Mouse (Mus musculus) brain, adult 2 months (tissue): ENCODE measurements at regions not wholly inside any gene's neighbourhood (a gene's known extent, or its start where the extent isn't known, plus 50 kb on each side); places are given as distances from the start of the nearest gene placed in this dataset.

Experiments used
- DNase-seq: peaks from one replicate; pipeline ENCODE4 v3.0.0; 2011; ENCODE audit warnings: low read depth, low spot score

DNA sequence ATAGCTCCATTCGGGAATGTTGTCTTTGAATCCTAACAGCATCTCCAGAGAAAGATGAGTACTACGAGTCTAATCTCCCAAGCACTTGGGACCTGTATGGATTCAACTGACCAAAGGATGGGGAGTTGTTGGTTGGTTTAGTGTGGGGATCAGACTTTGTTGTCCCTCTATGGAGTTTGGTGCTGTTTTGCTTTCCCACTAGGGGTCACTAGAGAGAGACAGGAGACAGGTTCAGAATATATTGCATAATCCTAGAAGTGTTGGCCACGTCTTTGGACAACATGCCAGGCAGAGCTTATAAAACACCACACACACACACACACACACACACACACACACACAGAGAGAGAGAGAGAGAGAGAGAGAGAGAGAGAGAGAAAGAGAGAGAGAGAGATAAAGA, 118.6 kb upstream of the Ercc6l2 start:
- DNase-seq: peak; percentile 45

DNA sequence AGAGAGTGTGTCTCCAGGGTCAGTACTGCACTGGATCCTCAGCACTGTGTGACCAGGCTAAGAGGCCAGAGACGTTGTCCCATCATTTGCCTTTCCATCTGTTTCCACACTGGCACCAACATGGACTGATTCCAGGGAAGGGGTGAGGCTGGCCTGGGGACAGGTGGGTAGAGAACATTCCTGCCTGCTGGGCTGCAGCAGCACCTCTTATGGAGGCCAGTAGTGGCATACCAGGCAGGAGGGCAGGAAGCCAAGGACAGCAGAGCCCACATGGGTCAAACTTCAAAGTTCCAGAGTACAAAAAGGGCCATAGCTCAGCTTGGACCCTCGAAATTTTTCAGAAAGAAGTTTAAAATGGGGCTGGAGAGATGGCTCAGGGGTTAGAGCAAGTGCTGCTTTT, 115.4 kb upstream of the Ercc6l2 start:
- DNase-seq: no peak

DNA sequence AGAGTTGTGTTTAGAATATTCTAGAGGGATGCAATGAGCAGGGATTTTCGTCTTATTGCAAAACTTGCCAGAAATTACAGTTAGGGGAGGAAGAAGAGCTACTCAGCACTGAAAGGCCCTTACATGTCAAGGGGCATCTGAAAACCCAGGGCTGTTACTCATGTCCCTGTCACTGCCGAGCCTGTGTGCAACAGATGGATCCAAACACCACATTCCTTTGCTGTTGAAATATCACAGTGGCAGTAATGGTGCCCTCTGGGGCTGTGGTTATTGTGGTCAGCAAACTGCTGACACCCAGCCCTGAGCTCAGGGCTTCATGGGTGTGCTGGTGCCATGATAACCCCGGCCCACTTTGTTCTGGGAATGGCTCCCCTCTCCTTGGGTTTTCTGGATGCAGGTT, 114.3 kb upstream of the Ercc6l2 start:
- DNase-seq: no peak

DNA sequence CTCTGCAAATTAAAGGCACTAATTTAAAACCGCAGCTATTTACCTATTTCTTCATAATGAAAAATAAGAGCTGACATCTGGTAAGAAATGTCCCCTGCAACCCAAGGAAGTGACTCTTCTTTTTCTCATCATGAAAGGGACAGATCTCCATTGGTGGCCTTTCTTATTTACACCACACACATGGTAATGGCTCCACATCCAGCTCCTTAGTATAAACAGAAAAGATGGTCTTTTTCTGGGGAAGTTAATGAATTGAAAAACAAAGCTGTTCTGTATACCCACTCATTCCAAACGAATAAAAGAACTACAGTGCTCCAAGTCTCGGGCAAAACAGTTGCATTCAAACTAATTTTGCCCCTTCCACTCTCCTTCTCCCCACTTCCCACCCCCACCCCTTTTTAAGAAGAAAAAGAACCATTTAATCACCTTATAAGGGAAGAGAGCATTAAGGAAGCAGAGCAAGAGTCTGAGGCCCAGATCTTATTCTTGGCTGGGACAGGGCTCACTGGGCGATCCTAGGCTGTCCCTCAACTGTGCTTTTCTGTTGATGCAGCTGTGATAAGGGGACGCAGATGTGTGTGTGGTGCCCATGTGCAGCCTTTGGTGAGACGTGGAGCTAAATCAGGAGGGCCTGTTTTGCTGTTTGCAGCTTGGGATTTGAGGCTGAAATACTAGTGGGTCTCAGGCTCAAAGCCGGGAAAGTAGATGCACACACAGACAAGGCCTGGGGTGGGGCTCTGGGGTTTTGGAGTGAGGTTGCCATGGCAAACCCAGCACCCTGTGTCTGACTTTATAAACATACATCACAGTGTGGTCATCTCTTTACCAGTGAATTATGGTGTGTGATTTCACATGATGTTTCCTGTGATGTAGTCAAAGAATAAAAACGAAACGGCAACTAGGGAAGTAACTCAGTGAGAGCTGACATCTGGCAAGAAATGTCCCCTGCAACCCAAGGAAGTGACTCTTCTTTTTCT, 113.6 kb upstream of the Ercc6l2 start:
- no peak for DNase-seq

DNA sequence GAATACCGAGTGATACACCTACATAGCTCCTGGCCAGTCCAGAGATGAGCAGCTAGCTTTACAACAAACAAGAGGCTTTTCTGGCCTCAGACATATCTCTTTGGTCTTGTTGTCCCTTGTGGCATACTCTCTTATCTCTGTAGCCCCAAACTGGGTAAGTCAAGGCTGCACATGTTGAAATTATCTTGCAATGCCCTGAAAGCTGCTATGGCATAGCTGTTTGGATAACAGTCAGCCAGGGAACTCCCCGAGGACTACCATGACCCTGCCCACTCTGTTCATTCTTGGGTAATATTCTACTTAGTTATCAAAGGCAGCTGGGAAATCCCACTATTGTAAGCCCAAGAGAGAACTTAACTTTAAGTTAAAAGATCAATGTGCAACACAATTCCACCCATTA, 106.5 kb upstream of the Ercc6l2 start:
- no peak for DNase-seq

DNA sequence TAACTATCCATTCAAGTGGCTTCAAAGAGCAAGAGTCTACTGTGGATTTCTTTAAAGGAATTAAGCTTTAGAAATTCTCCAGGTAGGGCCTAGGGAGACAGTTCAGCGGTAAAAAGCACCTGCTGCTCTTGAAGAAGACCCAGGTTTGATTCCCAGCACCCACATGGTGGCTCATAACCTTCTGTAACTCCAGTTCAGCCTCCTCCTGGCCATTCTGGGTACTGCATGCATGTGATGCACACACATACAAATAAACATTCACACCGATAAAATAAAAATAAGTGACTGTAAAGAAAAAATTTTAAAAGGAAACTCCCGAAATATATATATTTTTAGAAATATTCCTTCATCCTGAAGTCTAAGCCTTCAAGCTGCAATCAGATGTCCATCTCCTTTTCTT, 101.9 kb upstream of the Ercc6l2 start:
- no peak for DNase-seq

DNA sequence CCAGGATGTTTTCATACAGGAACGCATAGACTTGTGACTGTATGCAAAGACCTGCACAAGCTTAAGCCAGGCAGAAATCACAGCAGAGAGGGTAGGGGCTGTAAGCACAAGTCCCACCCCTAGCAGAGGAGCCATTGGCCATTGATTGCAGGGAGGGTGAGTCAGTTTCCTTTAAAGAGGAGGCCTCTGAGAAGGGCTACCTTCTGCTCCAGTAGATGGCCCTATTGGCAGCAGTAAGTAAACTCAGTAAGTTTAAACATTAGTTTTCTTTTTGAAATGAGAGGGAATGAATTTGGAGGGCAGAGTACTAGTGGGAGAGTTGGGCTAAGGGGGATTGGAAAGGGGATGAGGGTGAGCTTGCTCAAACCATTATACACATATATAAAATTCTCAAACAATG, 98.5 kb upstream of the Ercc6l2 start:
- peak; percentile 16 for DNase-seq

DNA sequence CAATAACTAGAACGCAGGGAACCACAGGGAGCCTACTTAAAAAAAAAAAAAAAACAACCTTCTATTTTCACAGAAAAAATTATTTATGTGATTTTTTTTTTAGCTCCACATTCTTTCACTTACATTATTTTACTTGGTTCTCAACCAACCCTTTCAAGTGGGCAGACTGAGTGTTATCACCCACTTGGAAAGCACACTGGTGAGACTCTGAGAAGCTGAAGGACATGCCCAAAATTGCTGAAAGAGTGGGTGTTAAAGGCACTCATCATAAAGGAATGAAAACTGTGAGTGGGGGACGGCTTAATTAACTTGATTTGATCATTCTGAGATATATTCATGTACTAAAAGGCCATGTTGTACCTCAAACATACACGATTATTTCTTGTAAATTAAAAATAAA, 97.8 kb upstream of the Ercc6l2 start:
- peak; percentile 55 for DNase-seq

DNA sequence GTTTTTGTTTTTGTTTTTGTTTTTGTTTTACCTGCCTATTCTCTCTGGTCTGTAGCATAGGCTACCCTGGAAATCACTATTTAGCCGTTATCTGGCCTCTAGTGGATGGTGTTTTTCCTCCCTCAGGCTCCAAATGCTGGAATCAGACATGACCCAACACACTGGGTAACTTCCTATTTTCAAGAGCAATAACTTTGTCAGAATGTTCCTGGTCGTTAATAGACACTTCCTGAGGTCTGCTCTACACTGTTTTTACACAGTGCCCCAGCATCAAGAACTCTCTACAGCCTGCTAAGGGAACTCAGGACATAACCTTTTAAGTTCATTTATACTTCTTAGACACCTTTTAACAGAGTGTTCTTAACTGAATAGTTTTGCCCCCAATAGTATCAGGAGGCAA, 96.3 kb upstream of the Ercc6l2 start:
- no peak for DNase-seq

DNA sequence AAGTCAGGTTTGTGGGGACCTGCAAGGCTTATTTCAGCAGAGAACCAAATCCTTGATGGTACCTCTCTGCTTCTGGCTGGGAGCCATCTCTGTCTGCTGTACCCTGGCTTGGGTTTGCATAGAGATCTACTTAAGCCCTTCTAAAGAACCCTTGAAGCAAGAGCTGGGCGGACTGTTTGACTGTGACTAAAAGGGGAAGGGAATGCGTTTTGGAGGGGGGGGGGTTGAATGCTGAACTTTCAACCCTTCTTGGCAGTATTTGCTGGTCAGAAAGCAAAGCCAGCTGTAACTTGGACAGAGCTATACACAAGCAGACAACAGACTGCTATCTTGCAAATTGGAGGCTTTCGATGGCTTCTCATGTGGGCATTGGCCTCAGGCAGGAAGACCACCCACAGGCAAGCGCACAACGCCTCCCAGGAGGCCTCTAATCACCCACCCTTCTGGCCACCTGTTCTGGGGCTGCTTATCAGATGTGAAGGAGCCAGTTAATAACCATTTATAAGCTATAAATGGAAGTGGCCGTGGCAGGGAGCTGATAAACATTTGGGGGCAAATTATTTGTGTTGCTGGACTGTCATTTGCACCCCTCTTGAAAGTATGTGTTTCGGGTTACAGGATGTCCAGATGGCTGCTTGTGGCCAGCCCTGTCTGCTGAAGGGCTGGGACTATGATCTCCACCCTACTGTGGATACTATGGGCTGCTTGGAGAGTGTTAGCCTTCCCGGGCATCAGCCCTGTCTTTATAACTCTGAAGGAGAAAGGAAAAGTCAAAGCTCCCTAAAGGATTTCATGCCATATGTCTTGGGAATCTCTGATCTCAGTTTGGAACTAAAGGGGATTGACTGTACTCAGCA, 95.5 kb upstream of the Ercc6l2 start:
- no peak for DNase-seq

DNA sequence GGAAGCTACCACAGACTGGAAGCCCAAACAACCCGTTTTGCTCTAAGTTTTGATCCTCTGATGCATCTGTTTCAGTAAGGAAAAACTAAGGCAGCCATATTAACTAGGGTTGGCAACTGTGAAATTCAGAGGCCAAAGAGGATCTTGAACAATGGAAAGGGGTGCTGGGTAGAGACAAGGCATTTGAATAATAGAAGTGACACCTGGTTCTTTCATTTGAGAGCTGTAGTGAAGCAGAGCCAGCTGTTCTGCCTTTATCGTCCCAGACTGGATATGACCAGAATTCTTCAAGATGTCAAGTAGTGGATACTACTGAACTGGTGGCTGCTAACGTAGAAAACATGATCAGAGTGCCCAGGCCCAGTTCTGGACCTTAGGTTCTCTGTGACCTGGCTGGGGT, 94.4 kb upstream of the Ercc6l2 start:
- no peak for DNase-seq

DNA sequence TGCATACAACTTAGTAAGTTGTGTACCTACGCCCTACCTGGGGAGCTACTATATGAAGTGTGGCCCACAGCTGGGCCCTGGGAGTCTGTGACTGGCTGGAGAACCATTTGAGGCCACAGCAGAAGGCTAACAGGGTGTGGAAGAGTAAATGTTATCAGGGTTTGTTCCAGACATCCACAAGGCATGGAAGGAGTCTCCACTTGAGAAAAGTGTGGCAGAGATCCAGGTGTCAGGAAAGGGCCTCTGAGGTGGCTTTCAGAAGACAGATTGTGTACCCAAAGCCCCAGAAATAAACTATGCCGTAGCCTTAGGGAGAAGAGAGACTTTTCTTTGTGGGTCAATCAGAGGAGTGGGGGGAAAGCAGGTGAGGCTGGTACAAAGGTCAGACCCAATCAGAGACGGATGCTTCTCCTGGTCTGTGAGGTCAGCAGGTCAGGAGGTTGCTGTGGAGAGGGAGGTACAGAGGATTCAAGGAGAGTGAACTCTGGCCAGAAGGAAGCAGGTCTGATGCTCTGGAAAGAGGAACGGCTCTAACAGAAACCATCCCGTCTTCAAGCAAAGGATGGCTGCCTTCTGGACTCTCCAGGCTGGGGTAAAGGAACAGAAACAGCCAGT, 93.9 kb upstream of the Ercc6l2 start:
- no peak for DNase-seq

DNA sequence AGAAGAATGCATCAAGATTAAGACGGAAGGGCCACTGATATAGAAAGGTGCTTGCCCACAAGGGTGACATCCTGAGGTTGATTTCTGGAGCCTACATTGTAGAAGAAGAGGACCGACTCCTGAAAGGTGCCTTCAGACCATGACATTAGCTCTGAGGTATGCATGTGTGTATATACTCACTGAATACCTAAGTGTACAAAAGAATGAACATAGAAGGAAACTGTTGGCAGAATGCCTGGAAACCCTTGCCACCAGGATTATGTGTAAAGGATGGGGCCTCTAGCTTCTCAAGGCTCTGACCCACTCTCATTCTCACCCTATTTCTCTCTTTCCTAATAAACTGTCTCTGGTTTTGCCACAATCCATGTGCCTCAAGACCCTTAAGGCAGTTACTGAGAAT, 90.7 kb upstream of the Ercc6l2 start:
- DNase-seq: no peak

DNA sequence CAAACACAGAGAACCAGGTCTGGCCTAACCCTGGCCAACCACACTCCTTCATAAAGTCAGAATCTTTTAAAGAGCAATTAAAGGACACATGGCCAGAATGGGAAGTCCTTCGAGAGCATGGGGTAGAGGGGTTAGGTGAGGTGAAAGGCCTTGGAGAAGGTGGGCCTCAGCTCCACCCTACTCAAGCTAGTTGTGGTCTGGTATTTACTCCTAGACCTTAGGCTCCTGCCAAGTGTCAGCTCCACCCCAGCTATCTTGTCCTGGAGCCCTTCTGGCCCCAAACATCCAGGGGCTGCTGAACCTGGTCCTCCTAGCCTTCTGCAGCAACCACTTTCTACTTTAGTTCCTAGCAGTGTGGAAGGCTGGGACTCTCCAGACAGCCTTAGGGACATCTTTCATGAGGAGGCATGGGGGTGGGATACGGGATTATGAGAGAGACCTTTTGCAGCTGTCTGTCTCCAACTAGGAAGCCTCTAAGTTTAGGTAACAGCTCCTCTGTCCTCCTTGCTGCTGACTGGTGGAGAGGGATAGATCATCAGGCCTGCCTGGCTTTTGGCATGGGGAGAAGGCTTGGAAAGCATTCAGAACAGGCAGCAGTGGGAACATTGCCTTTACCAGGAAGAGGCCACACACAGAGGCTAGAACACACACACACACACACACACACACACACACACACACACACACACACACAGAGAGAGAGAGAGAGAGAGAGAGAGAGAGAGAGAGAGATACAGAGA, 90.0 kb upstream of the Ercc6l2 start:
- DNase-seq: peak; percentile 13

DNA sequence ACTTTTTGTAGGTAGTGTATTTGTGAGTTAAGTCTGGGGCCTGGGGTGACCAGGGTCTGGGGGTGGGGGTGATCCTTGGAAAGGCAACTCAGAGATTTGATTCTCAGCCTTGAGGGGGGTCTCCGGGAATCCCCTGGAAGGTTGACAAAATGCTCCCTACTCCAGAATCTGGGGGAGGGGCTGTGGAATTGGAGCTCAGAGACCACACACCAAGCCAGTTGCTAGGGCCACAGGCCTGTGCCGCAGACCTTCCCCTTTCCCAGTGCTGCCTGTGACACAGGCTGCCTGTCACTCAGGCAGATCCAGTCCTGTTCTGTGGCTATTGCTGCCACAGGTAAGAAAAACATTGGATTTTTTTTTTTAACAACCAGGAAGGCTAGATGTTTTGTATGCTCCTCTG, 89.0 kb upstream of the Ercc6l2 start:
- no peak for DNase-seq

DNA sequence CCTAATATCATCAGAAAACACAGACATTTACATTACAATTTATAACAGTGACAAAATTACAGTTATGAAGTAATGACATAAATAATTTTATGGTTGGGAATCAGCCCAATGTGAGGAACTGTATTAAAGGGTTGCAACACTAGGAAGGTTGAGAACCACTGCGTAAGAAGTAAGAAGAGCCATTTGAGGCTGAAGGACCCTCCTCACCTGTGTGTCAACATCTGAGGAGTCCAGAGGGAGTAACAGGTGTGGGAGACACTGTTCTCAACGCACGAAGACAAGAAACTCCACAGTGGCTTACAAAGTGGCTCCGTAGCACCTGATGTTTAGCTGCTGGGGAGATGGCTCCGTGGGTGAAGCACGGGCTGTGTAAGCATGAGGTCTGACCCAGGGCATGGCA, 88.5 kb upstream of the Ercc6l2 start:
- no peak for DNase-seq

DNA sequence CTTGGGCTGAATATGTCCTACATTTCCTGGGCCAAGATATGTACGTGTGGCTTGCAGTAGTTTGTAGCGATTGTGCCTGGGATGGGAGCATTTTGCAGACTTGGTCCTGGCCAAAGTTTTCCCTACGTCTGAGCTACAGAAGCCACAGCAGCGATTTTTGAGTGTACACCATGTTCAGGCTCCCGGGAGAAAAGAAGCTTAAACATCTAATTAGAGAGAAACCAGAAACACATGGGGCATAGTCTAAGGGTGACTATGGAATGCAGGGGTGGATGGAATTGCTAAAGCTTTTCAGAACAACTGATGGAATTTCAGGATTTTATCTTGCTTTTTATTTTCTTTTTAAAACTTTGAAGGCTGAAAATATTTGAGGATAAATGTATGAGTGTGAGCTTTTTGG, 79.3 kb upstream of the Ercc6l2 start:
- no peak for DNase-seq

DNA sequence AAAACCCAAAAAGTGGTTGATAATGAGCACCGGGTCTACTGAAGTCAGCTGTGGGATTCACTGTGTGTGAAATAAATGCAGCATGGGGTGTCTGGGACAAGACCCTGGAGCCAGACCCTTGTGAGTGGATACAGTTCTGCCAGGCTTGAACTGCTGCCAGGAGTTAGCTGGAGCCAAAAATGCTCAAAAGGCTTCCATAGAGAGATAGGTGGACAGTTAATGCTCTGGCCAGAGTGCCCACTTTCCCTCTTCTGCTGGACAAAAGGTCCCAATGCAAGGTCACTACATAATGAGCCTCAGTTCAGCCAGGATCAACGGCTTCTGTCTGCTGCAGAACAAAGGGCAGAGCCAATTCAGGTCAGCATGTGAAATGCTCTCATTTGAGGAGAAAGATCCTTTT, 73.2 kb upstream of the Ercc6l2 start:
- DNase-seq: peak; percentile 58

DNA sequence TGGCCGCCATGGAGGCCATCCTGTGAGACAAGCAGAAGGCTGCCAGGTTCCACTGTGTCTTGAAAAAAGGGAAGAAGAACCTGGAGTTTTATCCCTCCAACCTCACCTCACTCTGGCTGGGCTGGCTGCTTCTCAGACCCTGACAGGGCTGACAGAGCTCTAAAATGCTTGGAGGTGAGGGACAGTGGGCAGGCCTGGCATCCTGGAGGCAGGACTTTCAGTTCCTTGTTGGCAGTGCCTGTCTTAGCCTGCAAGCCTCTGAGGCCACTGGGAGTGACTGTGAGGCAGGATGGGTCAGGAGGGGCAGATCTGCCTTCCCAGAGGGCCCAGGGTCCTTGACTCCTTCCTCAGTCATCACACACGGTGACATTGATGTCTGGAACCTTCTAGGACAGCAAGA, 66.3 kb upstream of the Ercc6l2 start:
- no peak for DNase-seq

DNA sequence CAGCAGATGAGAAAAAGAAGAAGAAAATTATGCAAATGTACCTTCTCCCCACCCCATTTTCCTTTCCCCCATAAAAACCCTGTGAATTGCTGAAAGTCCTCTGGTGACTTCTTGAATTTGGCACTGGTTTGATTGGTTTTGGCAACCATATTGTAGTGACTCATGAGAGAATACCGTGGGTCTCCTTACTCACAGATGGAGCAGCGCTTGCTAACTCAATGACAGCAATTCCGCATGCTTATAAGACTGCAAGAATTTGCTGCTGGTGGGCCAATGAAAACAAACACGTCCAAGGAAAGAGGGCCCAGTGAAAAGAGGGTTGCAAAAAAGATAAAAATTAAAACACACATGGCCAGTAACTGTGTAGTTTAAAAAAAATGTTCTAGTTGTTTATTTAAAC, 65.0 kb upstream of the Ercc6l2 start:
- peak; percentile 57 for DNase-seq

DNA sequence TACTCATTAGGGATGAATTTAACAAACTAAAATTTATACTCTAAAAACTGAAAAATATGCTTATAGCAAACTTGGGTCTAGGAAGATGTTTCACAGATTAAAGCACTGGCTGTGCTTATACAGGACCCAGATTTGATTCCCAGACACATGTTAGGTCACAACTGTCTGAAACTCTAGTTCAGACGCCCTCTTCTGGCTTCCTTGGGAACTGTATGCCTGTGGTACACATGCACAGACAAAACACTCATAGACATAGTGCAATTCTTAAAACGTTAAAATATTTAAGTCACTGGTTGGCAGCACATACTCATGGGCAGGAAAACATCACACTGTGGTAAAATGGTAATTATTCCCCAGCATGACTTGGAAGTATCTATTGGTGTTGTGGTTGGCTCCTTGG, 63.8 kb upstream of the Ercc6l2 start:
- no peak for DNase-seq

DNA sequence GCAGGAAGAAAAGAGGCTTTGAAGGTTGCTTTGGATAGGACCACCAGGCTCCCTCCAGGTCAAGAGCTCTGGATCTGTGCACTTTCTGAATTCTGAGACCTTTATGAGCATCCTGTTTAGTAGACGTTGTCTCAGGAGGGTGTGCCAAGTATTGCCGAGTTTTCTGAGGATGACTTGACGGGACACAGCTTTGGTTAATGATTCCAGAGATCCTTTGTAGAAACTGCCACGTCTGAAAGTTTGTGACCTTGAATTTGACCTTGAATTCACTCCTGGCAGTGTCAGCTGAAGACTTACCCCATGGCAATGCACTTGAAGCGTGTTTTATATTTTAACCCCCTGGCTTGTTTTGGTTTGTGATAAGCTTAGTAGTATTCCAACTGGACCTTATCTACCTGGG, 58.0 kb upstream of the Ercc6l2 start:
- DNase-seq: no peak
